Mouse (Mus musculus) lung, adult 18-20 months (tissue): ENCODE results near the gene Tbc1d25.

Source experiments
- DNase-seq, 2 experiments: peaks; one replicate each; pipeline ENCODE4 v3.0.0; 2022; ENCODE audit warnings: mixed read lengths in 2 of 2

The Tbc1d25 gene

GRCm38 (mm10) chrX:8175504-8176385, at the start of gene Tbc1d25:
TSS of gene Tbc1d25 (minus strand) at chrX:8176181.
- peak; percentile 88 to 91 for DNase-seq

GRCm38 (mm10) chrX:8223473-8223872, 47.5 kb upstream of the Tbc1d25 start:
- DNase-seq: no peak

- peak in 1 of 2 experiments; percentile 16 for DNase-seq
Measured at GRCm38 (mm10) chrX:8222678-8223421, 46.9 kb upstream of the Tbc1d25 start.

GRCm38 (mm10) chrX:8222296-8222677, 46.3 kb upstream of the Tbc1d25 start:
- DNase-seq: no peak

GRCm38 (mm10) chrX:8219651-8220050, 43.7 kb upstream of the Tbc1d25 start:
- DNase-seq: no peak

- DNase-seq: no peak
Measured at GRCm38 (mm10) chrX:8218114-8218513, 42.1 kb upstream of the Tbc1d25 start.

- no peak for DNase-seq
Measured at GRCm38 (mm10) chrX:8217383-8217782, 41.4 kb upstream of the Tbc1d25 start.

GRCm38 (mm10) chrX:8211490-8212207, 35.7 kb upstream of the Tbc1d25 start:
- DNase-seq: no peak

GRCm38 (mm10) chrX:8209720-8210119, 33.7 kb upstream of the Tbc1d25 start:
- DNase-seq: no peak

- DNase-seq: no peak
Measured at GRCm38 (mm10) chrX:8207224-8207623, 31.2 kb upstream of the Tbc1d25 start.

- DNase-seq: no peak
Measured at GRCm38 (mm10) chrX:8206694-8207197, 30.8 kb upstream of the Tbc1d25 start.

- peak; percentile 88 to 92 for DNase-seq
Measured at GRCm38 (mm10) chrX:8206015-8206693, 30.2 kb upstream of the Tbc1d25 start, which contains the start of gene Porcn. TSS of gene Porcn (minus strand) at chrX:8206525.

GRCm38 (mm10) chrX:8205551-8205950, 29.6 kb upstream of the Tbc1d25 start:
- DNase-seq: no peak

GRCm38 (mm10) chrX:8205088-8205487, 29.1 kb upstream of the Tbc1d25 start:
- no peak for DNase-seq

- DNase-seq: no peak
Measured at GRCm38 (mm10) chrX:8204076-8204475, 28.1 kb upstream of the Tbc1d25 start.

GRCm38 (mm10) chrX:8203105-8203504, 27.1 kb upstream of the Tbc1d25 start:
- DNase-seq: no peak

- DNase-seq: peak in 1 of 2 experiments; percentile 19
Measured at GRCm38 (mm10) chrX:8193419-8193723, 17.4 kb upstream of the Tbc1d25 start, which contains the start of gene Ebp. TSS of gene Ebp (minus strand) at chrX:8193512.

GRCm38 (mm10) chrX:8192640-8193418, 16.8 kb upstream of the Tbc1d25 start:
- DNase-seq: peak; percentile 84 to 89

- DNase-seq: no peak
Measured at GRCm38 (mm10) chrX:8192126-8192639, 16.2 kb upstream of the Tbc1d25 start.

GRCm38 (mm10) chrX:8182871-8183540, 7.0 kb upstream of the Tbc1d25 start:
- no peak for DNase-seq

GRCm38 (mm10) chrX:8179646-8180045, 3.7 kb upstream of the Tbc1d25 start:
- DNase-seq: no peak
